Mouse (Mus musculus) forebrain, embryonic 10.5 days (tissue): ENCODE results near the gene Ffar4. TPM values are rescaled to one million over a fixed set of nuclear protein-coding genes. Genes with fewer than 3 reads are reported as not detected.

Source experiments
- DNase-seq: peaks from one replicate; pipeline ENCODE4 v3.0.0-alpha.2; 2017; ENCODE audit warnings: low spot score; ENCODE audit errors: extremely low spot score
- H3K27ac ChIP-seq: fragments of 300-500 bp; sonication (generic); 2 replicates; pipeline ENCODE4 v1.5.1; 2016; ENCODE audit warnings: mild to moderate bottlenecking
- H3K27me3 ChIP-seq: fragments of 300-500 bp; sonication (generic); 2 replicates; pipeline ENCODE4 v1.6.1; 2016; ENCODE audit warnings: mild to moderate bottlenecking; ENCODE audit not compliant: poor library complexity, severe bottlenecking
- H3K36me3 ChIP-seq: fragments of 300-500 bp; sonication (generic); replicated peaks from 2 replicates; pipeline ENCODE4 v1.6.1; 2016; ENCODE audit warnings: mild to moderate bottlenecking, moderate library complexity
- H3K4me1 ChIP-seq: fragments of 300-500 bp; sonication (generic); 2 replicates; pipeline ENCODE4 v1.6.1; 2016
- H3K4me3 ChIP-seq: fragments of 300-500 bp; sonication (generic); 2 replicates; pipeline ENCODE4 v1.5.1; 2016; ENCODE audit warnings: mild to moderate bottlenecking, moderate library complexity
- H3K9me3 ChIP-seq: fragments of 300-500 bp; sonication (generic); 2 replicates; pipeline ENCODE4 v1.6.1; 2016; ENCODE audit warnings: mild to moderate bottlenecking, moderate library complexity
- WGBS: fragments of 180-500 bp; shearing (Covaris S2); methylation state at CpG from one replicate; pipeline ENCODE4 v1.1.7; 2016; 5-methylcytosine and 5-hydroxymethylcytosine counted together
- polyA plus RNA-seq: library from polyadenylated mRNA; unstranded; fragments of >200 nt; fragmentation: Nextera tagmentation; extraction: Ambion mirVana; gene quantifications from 2 replicates; pipeline ENCODE4 v1.2.1, GENCODE M21; 2016

The Ffar4 gene
- 0.11 TPM in 1 of 2 replicates, not detected in the other for polyA plus RNA-seq

- no peaks in the 10 kb centered on the region for H3K9me3 ChIP-seq
- DNase-seq, result peak; percentile 26
- H3K4me1 ChIP-seq, result peaks cover 22% of the 10 kb centered on the region
- WGBS, result under 1% methylated on average over 77 of the region's 77 CpGs
- no peaks in the 10 kb centered on the region for H3K36me3 ChIP-seq
- H3K27ac ChIP-seq, result no peak within 1 kb of the TSS
- H3K4me3 ChIP-seq, result peak within 1 kb of the TSS; percentile 47
- peaks cover 79% of the 10 kb centered on the region for H3K27me3 ChIP-seq
Observed at GRCm38 (mm10) chr19:38096858-38097758, at the start of gene Ffar4. Ffar4 (plus strand) TSS chr19:38097071.

- DNase-seq, result no peak
- 96% methylated on average over 1 of the region's 1 CpGs for whole genome bisulfite sequencing
- Histone ChIP-seq H3K27ac (no peak overlapping the region), H3K27me3 (peaks cover 14% of the 10 kb centered on the region), H3K4me3 (no peak overlapping the region), H3K9me3 (peaks cover 6% of the 10 kb centered on the region; the same call in 1 of the 2 replicates), H3K36me3 (no peaks in the 10 kb centered on the region), H3K4me1 (peaks cover 11% of the 10 kb centered on the region)
Observed at GRCm38 (mm10) chr19:38049686-38050085, 47.2 kb upstream of the Ffar4 start.

- Histone ChIP-seq H3K9me3 (no peaks in the 10 kb centered on the region), H3K27ac (peak overlapping the region; percentile 95; the same call in 1 of the 2 replicates), H3K27me3 (0 out of 2 replicates have a peak, but pooled peaks cover 5% of the 10 kb centered on the region), H3K36me3 (peaks cover 18% of the 10 kb centered on the region), H3K4me3 (peak overlapping the region; percentile 81), H3K4me1 (peaks cover 25% of the 10 kb centered on the region)
- DNase-seq, result no peak
- WGBS, result 33% methylated on average over 8 of the region's 8 CpGs
Observed at GRCm38 (mm10) chr19:38053227-38054041, 43.4 kb upstream of the Ffar4 start.

- H3K9me3 ChIP-seq, result no peaks in the 10 kb centered on the region
- WGBS, result under 1% methylated on average over 23 of the region's 23 CpGs
- no peak for DNase-seq
- peak overlapping the region; percentile 81 for H3K4me3 ChIP-seq
- peaks cover 26% of the 10 kb centered on the region for H3K36me3 ChIP-seq
- H3K4me1 ChIP-seq, result peaks cover 25% of the 10 kb centered on the region
- peak overlapping the region; percentile 95 for H3K27ac ChIP-seq
- H3K27me3 ChIP-seq, result 0 out of 2 replicates have a peak, but pooled peaks cover 5% of the 10 kb centered on the region
Observed at GRCm38 (mm10) chr19:38054149-38054719, 42.6 kb upstream of the Ffar4 start.

- peak; percentile 100 for DNase-seq
- WGBS, result under 1% methylated on average over 35 of the region's 36 CpGs
Observed at GRCm38 (mm10) chr19:38054720-38055192, 42.1 kb upstream of the Ffar4 start, which contains the start of gene Cep55. Cep55 (plus strand) TSS chr19:38055011.

GRCm38 (mm10) chr19:38055798-38056197, 41.1 kb upstream of the Ffar4 start:
- WGBS, result 25% methylated on average over 6 of the region's 6 CpGs
- no peak for DNase-seq

More at GRCm38 (mm10) chr19:38054720-38055192, 42.1 kb upstream of the Ffar4 start, which contains the start of gene Cep55:
- Histone ChIP-seq H3K36me3 (peaks cover 31% of the 10 kb centered on the region), H3K4me3 (peak within 1 kb of the TSS; percentile 81), H3K9me3 (no peaks in the 10 kb centered on the region), H3K4me1 (peaks cover 25% of the 10 kb centered on the region), H3K27me3 (0 out of 2 replicates have a peak, but pooled peaks cover 5% of the 10 kb centered on the region), H3K27ac (peak within 1 kb of the TSS; percentile 95)

GRCm38 (mm10) chr19:38056276-38056675, 40.6 kb upstream of the Ffar4 start:
- no peak overlapping the region for H3K27ac ChIP-seq
- peak overlapping the region; percentile 81 for H3K4me3 ChIP-seq
- WGBS, result 76% methylated on average over 3 of the region's 3 CpGs
- H3K4me1 ChIP-seq, result peaks cover 25% of the 10 kb centered on the region
- H3K9me3 ChIP-seq, result no peaks in the 10 kb centered on the region
- no peak for DNase-seq
- H3K27me3 ChIP-seq, result 0 out of 2 replicates have a peak, but pooled peaks cover 5% of the 10 kb centered on the region
- peaks cover 47% of the 10 kb centered on the region for H3K36me3 ChIP-seq

More at GRCm38 (mm10) chr19:38055798-38056197, 41.1 kb upstream of the Ffar4 start:
- peaks cover 25% of the 10 kb centered on the region for H3K4me1 ChIP-seq
- H3K36me3 ChIP-seq, result peaks cover 42% of the 10 kb centered on the region
- peak overlapping the region; percentile 81 for H3K4me3 ChIP-seq
- H3K27me3 ChIP-seq, result 0 out of 2 replicates have a peak, but pooled peaks cover 5% of the 10 kb centered on the region
- H3K9me3 ChIP-seq, result no peaks in the 10 kb centered on the region
- peak overlapping the region; percentile 95 for H3K27ac ChIP-seq

GRCm38 (mm10) chr19:38056931-38057330, 39.9 kb upstream of the Ffar4 start:
- 93% methylated on average over 8 of the region's 8 CpGs for WGBS
- peaks cover 53% of the 10 kb centered on the region for H3K36me3 ChIP-seq
- H3K4me3 ChIP-seq, result peak overlapping the region; percentile 81; the same call in 1 of the 2 replicates
- no peak for DNase-seq
- H3K27ac ChIP-seq, result no peak overlapping the region
- H3K9me3 ChIP-seq, result no peaks in the 10 kb centered on the region
- H3K4me1 ChIP-seq, result peaks cover 25% of the 10 kb centered on the region
- 0 out of 2 replicates have a peak, but pooled peaks cover 5% of the 10 kb centered on the region for H3K27me3 ChIP-seq

GRCm38 (mm10) chr19:38063201-38063600, 33.7 kb upstream of the Ffar4 start:
- Histone ChIP-seq H3K27ac (no peak overlapping the region), H3K9me3 (no peaks in the 10 kb centered on the region), H3K4me1 (no peaks in the 10 kb centered on the region), H3K4me3 (no peak overlapping the region), H3K27me3 (no peaks in the 10 kb centered on the region), H3K36me3 (peaks cover 92% of the 10 kb centered on the region)
- WGBS, result 87% methylated on average over 3 of the region's 3 CpGs
- DNase-seq, result no peak

- 88% methylated on average over 1 of the region's 1 CpGs for WGBS
- Histone ChIP-seq H3K27ac (no peak overlapping the region), H3K27me3 (no peaks in the 10 kb centered on the region), H3K4me1 (no peaks in the 10 kb centered on the region), H3K4me3 (no peak overlapping the region), H3K9me3 (no peaks in the 10 kb centered on the region), H3K36me3 (peaks cover 92% of the 10 kb centered on the region)
- DNase-seq, result no peak
Observed at GRCm38 (mm10) chr19:38064051-38064450, 32.8 kb upstream of the Ffar4 start.

GRCm38 (mm10) chr19:38073226-38073625, 23.6 kb upstream of the Ffar4 start:
- peaks cover 73% of the 10 kb centered on the region for H3K36me3 ChIP-seq
- no peaks in the 10 kb centered on the region for H3K27me3 ChIP-seq
- WGBS, result 95% methylated on average over 5 of the region's 5 CpGs
- DNase-seq, result no peak
- no peaks in the 10 kb centered on the region for H3K9me3 ChIP-seq
- H3K4me1 ChIP-seq, result no peaks in the 10 kb centered on the region
- H3K27ac ChIP-seq, result no peak overlapping the region
- no peak overlapping the region for H3K4me3 ChIP-seq

GRCm38 (mm10) chr19:38075051-38075450, 21.8 kb upstream of the Ffar4 start:
- 86% methylated on average over 11 of the region's 11 CpGs for WGBS
- Histone ChIP-seq H3K4me1 (no peaks in the 10 kb centered on the region), H3K4me3 (no peak overlapping the region), H3K36me3 (peaks cover 55% of the 10 kb centered on the region), H3K9me3 (no peaks in the 10 kb centered on the region), H3K27me3 (no peaks in the 10 kb centered on the region), H3K27ac (no peak overlapping the region)
- DNase-seq, result no peak
